Mouse (Mus musculus) E14TG2a.4 (cell line): Measurements from ENCODE around the gene Scfd2.

Source experiments
- H3K27me3 ChIP-seq: 2 replicates; pipeline ENCODE4 v1.6.1; 2014; ENCODE audit warnings: low read length, control low read depth; ENCODE audit not compliant: insufficient read depth
- H3K36me3 ChIP-seq: 2 replicates; pipeline ENCODE4 v1.6.1; 2014; ENCODE audit warnings: low read length, control low read depth; ENCODE audit not compliant: insufficient read depth
- H3K4me1 ChIP-seq: replicated peaks from 2 replicates; pipeline ENCODE4 v1.6.1; 2014; ENCODE audit warnings: low read depth, low read length, control low read depth
- H3K4me3 ChIP-seq: replicated peaks from 2 replicates; pipeline ENCODE4 v1.5.1; 2014; ENCODE audit warnings: mild to moderate bottlenecking, low read length
- H3K9me3 ChIP-seq: 2 replicates; pipeline ENCODE4 v1.6.1; 2014; ENCODE audit warnings: low read length, control low read depth
- CTCF ChIP-seq: conservative IDR thresholded peaks from 2 replicates; pipeline ENCODE4 v1.5.1; 2014; ENCODE audit warnings: low read length
- NANOG ChIP-seq: IDR thresholded peaks from 2 replicates; pipeline ENCODE4 v1.6.1; 2014; ENCODE audit warnings: borderline replicate concordance, low read length, mixed read lengths
- POU5F1 ChIP-seq: IDR thresholded peaks from 2 replicates; pipeline ENCODE4 v1.6.1; 2014; ENCODE audit warnings: low read length, borderline replicate concordance

Gene Scfd2

GRCm38 (mm10) chr5:74250947-74251346 is 280.6 kb downstream of the Scfd2 start:
- Histone ChIP-seq H3K27me3 (no peaks in the 10 kb centered on the region), H3K4me1 (no peaks in the 10 kb centered on the region), H3K4me3 (no peak overlapping the region), H3K9me3 (no peaks in the 10 kb centered on the region), H3K36me3 (no peaks in the 10 kb centered on the region)
- TF ChIP-seq NANOG (no peak), POU5F1 (no peak), CTCF (no peak)

GRCm38 (mm10) chr5:74250308-74250707 is 281.3 kb downstream of the Scfd2 start:
- no peaks in the 10 kb centered on the region for H3K4me1 ChIP-seq
- H3K9me3 ChIP-seq, result no peaks in the 10 kb centered on the region
- no peak overlapping the region for H3K4me3 ChIP-seq
- no peaks in the 10 kb centered on the region for H3K27me3 ChIP-seq
- H3K36me3 ChIP-seq, result no peaks in the 10 kb centered on the region
- no peak for TF ChIP-seq NANOG
- TF ChIP-seq CTCF, result no peak
- no peak for TF ChIP-seq POU5F1

DNA sequence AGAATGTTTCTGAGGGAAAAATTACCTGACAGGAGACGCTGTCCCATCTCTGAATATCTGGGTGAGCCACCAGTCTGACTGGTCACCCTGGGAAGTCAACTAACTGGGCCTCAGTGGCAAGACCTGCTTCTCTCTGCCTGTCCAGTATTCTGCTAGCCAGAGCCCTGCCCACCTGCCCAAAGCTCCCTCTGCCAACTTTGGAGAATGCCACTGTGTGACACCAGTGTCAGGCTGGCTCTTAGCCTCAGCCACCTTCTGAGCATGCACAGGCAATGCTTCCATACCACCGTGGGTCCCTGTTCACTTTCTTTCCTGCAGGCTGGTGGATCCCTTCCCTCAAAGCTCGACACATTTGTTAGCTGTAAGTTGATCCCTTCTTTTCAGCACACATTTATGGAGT is 281.8 kb downstream of the Scfd2 start:
- H3K4me1 ChIP-seq, result no peaks in the 10 kb centered on the region
- no peaks in the 10 kb centered on the region for H3K9me3 ChIP-seq
- no peaks in the 10 kb centered on the region for H3K36me3 ChIP-seq
- no peaks in the 10 kb centered on the region for H3K27me3 ChIP-seq
- H3K4me3 ChIP-seq, result no peak overlapping the region
- no peak for TF ChIP-seq CTCF
- no peak for TF ChIP-seq POU5F1
- TF ChIP-seq NANOG, result no peak

DNA sequence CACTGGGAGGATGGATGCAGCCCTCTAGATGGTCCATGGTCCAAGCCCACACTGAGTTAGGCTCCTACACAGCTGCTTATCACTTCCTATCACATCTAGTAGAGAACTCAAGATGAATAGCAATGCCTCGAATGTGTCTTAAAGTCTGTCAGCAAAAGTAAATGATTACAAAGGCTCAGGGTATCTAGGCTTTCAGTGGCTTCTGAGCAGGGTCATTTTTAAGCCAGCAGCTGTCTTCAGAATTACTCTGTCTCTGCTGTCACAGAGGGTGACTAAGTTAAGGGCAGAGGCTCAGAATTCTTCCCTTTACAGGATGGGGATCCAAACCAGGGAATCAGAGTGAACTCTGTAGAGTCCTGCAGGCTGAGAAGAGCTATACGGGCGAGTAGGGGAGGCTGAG is 284.6 kb downstream of the Scfd2 start:
- Histone ChIP-seq H3K4me1 (no peaks in the 10 kb centered on the region), H3K36me3 (no peaks in the 10 kb centered on the region), H3K9me3 (no peaks in the 10 kb centered on the region), H3K27me3 (no peaks in the 10 kb centered on the region), H3K4me3 (no peak overlapping the region)
- TF ChIP-seq POU5F1, result no peak
- TF ChIP-seq CTCF, result no peak
- TF ChIP-seq NANOG, result no peak

- H3K27me3 ChIP-seq, result no peaks in the 10 kb centered on the region
- 0 out of 2 replicates have a peak, but pooled peaks cover 2% of the 10 kb centered on the region for H3K4me1 ChIP-seq
- no peaks in the 10 kb centered on the region for H3K36me3 ChIP-seq
- H3K9me3 ChIP-seq, result no peaks in the 10 kb centered on the region
- TF ChIP-seq CTCF, result no peak
- no peak for TF ChIP-seq POU5F1
- TF ChIP-seq NANOG, result no peak
- no peak overlapping the region for H3K4me3 ChIP-seq
Observed at GRCm38 (mm10) chr5:74246453-74246852, 285.1 kb downstream of the Scfd2 start.

GRCm38 (mm10) chr5:74245641-74246145 is 285.9 kb downstream of the Scfd2 start:
- Histone ChIP-seq H3K4me1 (peaks cover 5% of the 10 kb centered on the region), H3K4me3 (no peak overlapping the region), H3K27me3 (no peaks in the 10 kb centered on the region), H3K9me3 (no peaks in the 10 kb centered on the region), H3K36me3 (no peaks in the 10 kb centered on the region)
- TF ChIP-seq NANOG, result no peak
- no peak for TF ChIP-seq POU5F1
- no peak for TF ChIP-seq CTCF

- no peaks in the 10 kb centered on the region for H3K27me3 ChIP-seq
- H3K4me3 ChIP-seq, result no peak overlapping the region
- TF ChIP-seq CTCF (no peak), POU5F1 (no peak), NANOG (no peak)
- no peaks in the 10 kb centered on the region for H3K9me3 ChIP-seq
- peaks cover 5% of the 10 kb centered on the region for H3K4me1 ChIP-seq
- H3K36me3 ChIP-seq, result no peaks in the 10 kb centered on the region
Observed at GRCm38 (mm10) chr5:74244406-74245019, 287.0 kb downstream of the Scfd2 start.

DNA sequence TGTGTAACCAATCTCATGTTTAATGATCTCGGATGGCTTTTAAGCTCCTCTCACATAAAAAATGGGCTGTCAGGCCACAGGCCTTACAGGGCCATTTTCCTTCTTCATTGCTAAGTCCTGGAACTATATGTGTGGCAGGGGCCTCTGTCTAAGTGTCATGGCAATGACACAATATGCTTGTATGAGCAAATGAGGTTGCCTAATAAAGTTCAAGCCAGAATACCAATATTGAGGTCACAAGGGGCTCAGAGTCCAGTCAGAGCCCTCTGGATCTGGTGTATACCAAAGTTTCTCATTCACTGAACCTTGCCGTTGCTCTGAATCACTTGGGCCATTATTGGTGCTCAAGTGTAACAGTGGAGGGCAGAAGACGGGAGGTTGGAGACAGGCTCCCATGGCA is 288.9 kb downstream of the Scfd2 start:
- H3K4me3 ChIP-seq, result no peak overlapping the region
- no peak for TF ChIP-seq POU5F1
- no peak for TF ChIP-seq CTCF
- TF ChIP-seq NANOG, result no peak
- H3K27me3 ChIP-seq, result no peaks in the 10 kb centered on the region
- peaks cover 5% of the 10 kb centered on the region for H3K4me1 ChIP-seq
- no peaks in the 10 kb centered on the region for H3K36me3 ChIP-seq
- no peaks in the 10 kb centered on the region for H3K9me3 ChIP-seq
